Mouse (Mus musculus): Measurements from ENCODE around the gene Lbhd1. TPM values are rescaled to one million over a fixed set of nuclear protein-coding genes. Genes with fewer than 3 reads are reported as not detected.
"Not testable (repeated sequence)": the region's sequence is repeated elsewhere in the genome, so short reads cannot be mapped to it uniquely, and the experiment has no call there.

Gene Lbhd1
- polyA plus RNA-seq, 1 experiment from 2014 or later: 133 TPM

- Histone ChIP-seq H3K27ac (replicated peaks) (peak overlapping the region; percentile 89), H3K4me3 (peak overlapping the region; percentile 78), H3K4me1 (peaks cover 15% of the 10 kb centered on the region), H3K36me3 (peaks cover 33% of the 10 kb centered on the region), H3K27me3 (ENCODE audit: low read depth, poor library complexity, severe bottlenecking) (no peaks in the 10 kb centered on the region), H3K9me3 (replicated peaks) (no peaks in the 10 kb centered on the region)
- no peak for DNase-seq (ENCODE audit: low spot score)
- WGBS: 22% methylated on average over 3 of the region's 3 CpGs
Observed at GRCm38 (mm10) chr19:8881034-8881392, 2.5 kb upstream of the Lbhd1 start.

DNA sequence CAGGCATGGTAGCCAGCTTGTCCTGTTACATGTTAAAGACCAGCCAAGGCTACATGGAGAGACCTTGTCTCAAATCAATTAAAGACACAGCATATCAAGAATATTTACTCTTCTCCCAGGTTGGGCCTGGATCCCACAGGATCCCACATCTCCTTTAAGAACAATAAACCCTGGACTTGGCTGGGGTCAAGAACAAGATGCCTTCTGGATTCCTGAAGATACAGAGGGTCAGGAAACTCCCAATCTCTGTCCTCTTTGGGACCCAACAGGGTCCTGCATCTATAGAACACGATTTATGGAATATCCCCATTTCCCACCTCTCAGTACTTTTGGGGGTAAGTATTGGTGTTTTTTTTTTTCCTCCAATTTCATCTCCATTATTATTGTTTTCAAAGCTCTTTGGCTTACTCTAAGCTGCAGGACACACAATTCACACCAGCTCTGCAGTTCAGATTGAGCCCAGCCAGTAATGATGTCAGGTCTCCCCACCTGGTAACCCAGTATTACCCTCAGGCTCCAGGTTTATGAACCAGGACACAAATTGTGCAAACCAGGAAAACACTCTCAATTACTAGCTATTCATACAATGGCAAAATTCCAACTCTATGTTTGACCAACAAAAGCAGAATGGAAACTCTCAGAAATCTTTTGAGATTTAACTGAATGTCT, 3.5 kb downstream of the Lbhd1 start:
- Histone ChIP-seq H3K4me3 (peak overlapping the region; percentile 77), H3K9me3 (replicated peaks) (no peaks in the 10 kb centered on the region), H3K4me1 (peaks cover 24% of the 10 kb centered on the region), H3K36me3 (peaks cover 21% of the 10 kb centered on the region), H3K27ac (replicated peaks) (peak overlapping the region; percentile 94), H3K27me3 (ENCODE audit: low read depth, poor library complexity, severe bottlenecking) (no peaks in the 10 kb centered on the region)
- no peak for DNase-seq (ENCODE audit: low spot score)
- 57% methylated on average over 1 of the region's 1 CpGs for WGBS

- WGBS: 18% methylated on average over 19 of the region's 19 CpGs
- no peak for DNase-seq (ENCODE audit: low spot score)
- Histone ChIP-seq H3K27ac (replicated peaks) (peak overlapping the region; percentile 94), H3K9me3 (replicated peaks) (no peaks in the 10 kb centered on the region), H3K27me3 (ENCODE audit: low read depth, poor library complexity, severe bottlenecking) (no peaks in the 10 kb centered on the region), H3K4me1 (peaks cover 29% of the 10 kb centered on the region), H3K4me3 (peak overlapping the region; percentile 77), H3K36me3 (peaks cover 21% of the 10 kb centered on the region)
Observed at GRCm38 (mm10) chr19:8887585-8888463, 4.3 kb downstream of the Lbhd1 start.

DNA sequence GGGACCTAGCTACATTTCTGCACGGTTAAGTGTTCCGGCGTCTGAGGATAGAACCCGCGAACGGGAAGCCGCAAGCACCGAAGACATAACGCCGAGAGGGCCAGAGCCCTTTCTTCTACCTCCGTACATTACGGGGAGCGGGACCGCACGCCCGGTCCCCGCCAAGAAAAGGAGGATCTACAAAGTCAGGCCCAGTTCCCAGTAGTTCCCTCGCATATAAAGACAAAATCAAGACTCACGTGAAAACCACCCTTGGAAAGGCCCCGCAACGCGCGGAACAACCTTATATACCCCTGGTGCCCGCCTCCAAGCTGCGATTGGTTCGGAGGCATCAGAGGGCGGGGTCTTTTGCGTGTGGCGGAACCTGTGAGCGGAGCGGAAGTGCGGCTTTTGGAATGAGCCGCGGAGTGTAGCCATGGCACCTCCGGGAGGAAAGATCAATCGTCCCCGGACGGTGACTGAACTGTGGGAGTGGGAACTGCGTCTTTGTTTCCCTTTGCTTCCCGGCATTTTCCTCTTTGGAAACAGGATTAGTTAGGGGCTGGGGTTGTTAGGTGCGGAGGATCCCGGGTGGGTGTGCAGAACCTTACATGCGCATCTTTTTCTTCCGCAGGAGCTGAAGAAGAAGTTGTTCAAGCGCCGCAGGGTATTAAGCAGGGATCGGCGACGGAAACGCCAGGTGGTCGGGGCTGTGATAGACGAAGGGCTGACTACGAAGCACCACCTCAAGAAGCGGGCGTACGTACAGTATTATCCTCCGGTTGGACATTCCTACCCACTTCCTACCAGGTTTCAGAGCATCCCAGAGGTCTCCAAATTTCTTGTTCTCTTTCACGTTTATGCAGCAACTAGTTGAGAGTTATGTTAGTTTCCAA, 5.2 kb downstream of the Lbhd1 start, which contains the start of the genes 1810009A15Rik and Gm49416:
TSS of gene 1810009A15Rik (plus strand) at position 343 of the 875 bp plus-strand sequence.
TSS of gene Gm49416 (plus strand) at position 416 of the 875 bp plus-strand sequence.
- Histone ChIP-seq H3K36me3 (peaks cover 21% of the 10 kb centered on the region), H3K9me3 (replicated peaks) (no peaks in the 10 kb centered on the region), H3K4me1 (peaks cover 35% of the 10 kb centered on the region), H3K4me3 (peak within 1 kb of the TSS; percentile 77), H3K27ac (replicated peaks) (peak within 1 kb of the TSS; percentile 94), H3K27me3 (ENCODE audit: low read depth, poor library complexity, severe bottlenecking) (no peaks in the 10 kb centered on the region)
- DNase-seq (ENCODE audit: low spot score): peak; percentile 97
- under 1% methylated on average over 58 of the region's 58 CpGs for WGBS

GRCm38 (mm10) chr19:8892829-8893766, 9.6 kb downstream of the Lbhd1 start, which contains the start of gene Ints5:
Gene Ints5 (plus strand): TSS chr19:8893005.
- peaks cover 50% of the 10 kb centered on the region for H3K4me1 ChIP-seq
- H3K4me3 ChIP-seq: peak within 1 kb of the TSS; percentile 83
- peaks cover 50% of the 10 kb centered on the region for H3K36me3 ChIP-seq
- H3K27ac ChIP-seq (replicated peaks): peak within 1 kb of the TSS; percentile 92
- no peaks in the 10 kb centered on the region for H3K27me3 ChIP-seq (ENCODE audit: low read depth, poor library complexity, severe bottlenecking)
- H3K9me3 ChIP-seq (replicated peaks): no peaks in the 10 kb centered on the region
- 3% methylated on average over 54 of the region's 54 CpGs for WGBS
- peak; percentile 86 for DNase-seq (ENCODE audit: low spot score)

GRCm38 (mm10) chr19:8895397-8895960, 11.9 kb downstream of the Lbhd1 start:
- H3K4me3 ChIP-seq: peak overlapping the region; percentile 7; the same call in 1 of the 2 replicates
- WGBS: 94% methylated on average over 9 of the region's 9 CpGs
- peaks cover 50% of the 10 kb centered on the region for H3K36me3 ChIP-seq
- no peak overlapping the region for H3K27ac ChIP-seq (replicated peaks)
- DNase-seq (ENCODE audit: low spot score): no peak
- peaks cover 54% of the 10 kb centered on the region for H3K4me1 ChIP-seq
- H3K9me3 ChIP-seq (replicated peaks): no peaks in the 10 kb centered on the region
- H3K27me3 ChIP-seq (ENCODE audit: low read depth, poor library complexity, severe bottlenecking): no peaks in the 10 kb centered on the region

- H3K27me3 ChIP-seq (ENCODE audit: low read depth, poor library complexity, severe bottlenecking); H3K27ac ChIP-seq (replicated peaks); DNase-seq (ENCODE audit: low spot score); H3K9me3 ChIP-seq (replicated peaks): not testable (repeated sequence)
- peaks cover 55% of the 10 kb centered on the region for H3K4me1 ChIP-seq
- peaks cover 50% of the 10 kb centered on the region for H3K36me3 ChIP-seq
- 0 out of 2 replicates have a peak overlapping the region, but pooled peaks have one; percentile 18 for H3K4me3 ChIP-seq
- WGBS: 90% methylated on average over 5 of the region's 5 CpGs
Observed at GRCm38 (mm10) chr19:8896231-8896630, 12.7 kb downstream of the Lbhd1 start.

- peaks cover 56% of the 10 kb centered on the region for H3K36me3 ChIP-seq
- DNase-seq (ENCODE audit: low spot score): peak; percentile 42
- not testable (repeated sequence) for H3K27me3 ChIP-seq (ENCODE audit: low read depth, poor library complexity, severe bottlenecking); H3K9me3 ChIP-seq (replicated peaks)
- H3K4me3 ChIP-seq: peak overlapping the region; percentile 95
- H3K4me1 ChIP-seq: peaks cover 55% of the 10 kb centered on the region
- 35% methylated on average over 21 of the region's 21 CpGs for WGBS
- H3K27ac ChIP-seq (replicated peaks): peak overlapping the region; percentile 94
Observed at GRCm38 (mm10) chr19:8897211-8897864, 13.8 kb downstream of the Lbhd1 start.

DNA sequence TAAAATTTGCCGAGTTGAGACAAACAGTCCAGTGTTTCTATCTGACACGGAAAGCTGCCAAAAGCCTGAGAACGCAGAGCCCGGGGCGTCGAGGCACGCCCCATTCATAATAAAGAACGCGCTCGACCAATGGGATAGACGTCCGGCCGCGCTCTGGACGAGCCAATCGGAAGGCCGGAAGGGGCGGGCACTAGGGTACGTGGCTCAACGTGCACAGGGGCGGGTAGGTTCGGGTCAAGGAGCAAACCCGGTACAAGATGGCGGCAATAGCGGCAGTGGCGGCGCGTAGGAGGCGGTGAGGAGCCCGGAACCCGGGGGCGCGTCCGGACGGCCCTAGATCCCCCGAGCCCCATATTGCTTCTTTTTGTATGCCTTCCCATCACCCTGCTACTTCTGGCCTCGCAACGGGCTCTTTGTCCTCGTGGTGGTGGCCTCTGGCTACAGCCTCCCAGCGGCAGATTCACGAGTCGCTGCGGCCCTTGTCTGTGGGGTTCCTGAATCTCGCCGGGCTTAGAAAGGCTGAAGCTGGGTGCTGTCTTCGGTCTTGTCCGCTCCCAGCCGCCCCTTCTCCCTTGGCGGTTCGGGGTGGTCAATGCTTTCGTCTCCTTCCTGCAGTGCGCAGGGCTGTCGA, 14.4 kb downstream of the Lbhd1 start, which contains the start of gene Ganab:
TSS of gene Ganab (plus strand) at position 207 of the 631 bp plus-strand sequence.
- Histone ChIP-seq H3K4me3 (peak within 1 kb of the TSS; percentile 95), H3K27me3 (ENCODE audit: low read depth, poor library complexity, severe bottlenecking) (no peaks in the 10 kb centered on the region), H3K27ac (replicated peaks) (peak within 1 kb of the TSS; percentile 94), H3K9me3 (replicated peaks) (no peaks in the 10 kb centered on the region), H3K4me1 (peaks cover 50% of the 10 kb centered on the region), H3K36me3 (peaks cover 62% of the 10 kb centered on the region)
- WGBS: under 1% methylated on average over 53 of the region's 53 CpGs
- peak; percentile 97 for DNase-seq (ENCODE audit: low spot score)

DNA sequence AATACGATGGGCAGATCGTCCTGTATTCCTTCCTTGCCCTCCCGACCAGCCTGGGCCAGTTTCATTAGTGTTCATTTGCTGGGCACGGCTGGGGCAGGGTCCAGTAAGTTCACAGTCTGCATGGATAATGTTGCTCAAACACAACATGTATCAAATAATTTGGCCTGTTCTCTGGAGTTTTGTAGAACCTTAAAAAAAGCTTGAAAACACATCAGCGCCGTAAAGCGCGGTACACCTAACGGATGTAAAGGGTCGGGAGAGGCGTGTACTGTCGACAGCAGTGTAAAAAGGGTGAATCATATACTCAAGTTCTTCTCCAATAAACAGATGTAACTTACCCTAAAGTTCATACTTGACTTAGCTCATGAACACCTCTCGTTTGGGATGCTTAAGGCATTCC, 15.0 kb downstream of the Lbhd1 start:
- peaks cover 46% of the 10 kb centered on the region for H3K4me1 ChIP-seq
- H3K4me3 ChIP-seq: peak overlapping the region; percentile 95
- H3K27me3 ChIP-seq (ENCODE audit: low read depth, poor library complexity, severe bottlenecking): no peaks in the 10 kb centered on the region
- H3K27ac ChIP-seq (replicated peaks): peak overlapping the region; percentile 94
- WGBS: 21% methylated on average over 13 of the region's 13 CpGs
- H3K9me3 ChIP-seq (replicated peaks): no peaks in the 10 kb centered on the region
- H3K36me3 ChIP-seq: peaks cover 68% of the 10 kb centered on the region
- DNase-seq (ENCODE audit: low spot score): no peak
